Comparison of ENCODE assay signal across 9 mouse cellular contexts in genomic region chr16:4641119-4641838, GRCm38 (mm10). TPM values are rescaled to one million over a fixed set of nuclear protein-coding genes. Genes with fewer than 3 reads are reported as not detected.
DNase-seq lines count a peak whose midpoint lies in the region; ATAC-seq lines count a peak whose summit lies in the region.
"Had no signal": no experiment of that assay in that cellular context is flagged by ENCODE, and none has a peak within 500 bp of the region (broad histone marks: within the 10 kb centered on the region; RNA-seq: fewer than 3 reads in every experiment).

No protein-coding gene starts in this region.

- H3K27ac ChIP-seq in embryonic facial prominence, embryonic 12.5 days, result peak overlapping the region; percentile 93
- peak overlapping the region; percentile 82 to 91 for H3K27ac ChIP-seq in heart, embryonic 14.5 days (replicated peaks in 1 of 2; ENCODE audit: control insufficient read depth in 1 of 2, insufficient read depth in 1 of 2, low read depth in 2 of 2, low read length in 2 of 2)

- no peaks in the 10 kb centered on the region for H3K27me3 ChIP-seq in embryonic facial prominence, embryonic 12.5 days
- no peaks in the 10 kb centered on the region for H3K27me3 ChIP-seq in heart, embryonic 14.5 days (ENCODE audit: control insufficient read depth, insufficient read depth, low read length)

- ATAC-seq in embryonic facial prominence, embryonic 12.5 days (ENCODE audit: insufficient number of reproducible peaks, insufficient read depth, low FRiP score, low TSS enrichment), result no peak
- ATAC-seq in heart, embryonic 14.5 days (ENCODE audit: insufficient number of reproducible peaks, insufficient read depth, low FRiP score, low read depth), result no peak
- ATAC-seq in megakaryocyte-erythroid progenitor cell, adult 5-6 weeks (replicated peaks; ENCODE audit: low FRiP score, low TSS enrichment, poor library complexity, severe bottlenecking), result 0 out of 2 replicates have a peak, but pooled peaks have one; percentile 24
- no peak for ATAC-seq in CD4-positive, CD25-positive, alpha-beta regulatory T cell, adult 4 months

- H3K9me3 ChIP-seq in embryonic facial prominence, embryonic 12.5 days, result no peaks in the 10 kb centered on the region
- H3K9me3 ChIP-seq in heart, embryonic 14.5 days (ENCODE audit: control insufficient read depth, low read length), result no peaks in the 10 kb centered on the region

- peak overlapping the region; percentile 86 for H3K9ac ChIP-seq in embryonic facial prominence, embryonic 12.5 days
- peak overlapping the region; percentile 90 for H3K9ac ChIP-seq in heart, embryonic 14.5 days (ENCODE audit: low read length)

- H3K4me2 ChIP-seq in embryonic facial prominence, embryonic 12.5 days (replicated peaks), result peak overlapping the region; percentile 63
- peak overlapping the region; percentile 89 for H3K4me2 ChIP-seq in heart, embryonic 14.5 days (ENCODE audit: low read length)

- peaks cover 12% of the 10 kb centered on the region for H3K36me3 ChIP-seq in embryonic facial prominence, embryonic 12.5 days
- H3K36me3 ChIP-seq in heart, embryonic 14.5 days (ENCODE audit: control insufficient read depth, insufficient read depth, low read length), result peaks cover 12% of the 10 kb centered on the region

- H3K4me1 ChIP-seq in embryonic facial prominence, embryonic 12.5 days, result peaks cover 64% of the 10 kb centered on the region
- H3K4me1 ChIP-seq in heart, embryonic 14.5 days (ENCODE audit: control insufficient read depth in 2 of 2, insufficient read depth in 2 of 2, low read length in 2 of 2), result peaks cover 45 to 67% of the 10 kb centered on the region in 2 experiments

- peak overlapping the region; percentile 79 for H3K4me3 ChIP-seq in embryonic facial prominence, embryonic 12.5 days
- peak overlapping the region; percentile 82 to 85 for H3K4me3 ChIP-seq in heart, embryonic 14.5 days (ENCODE audit: control insufficient read depth in 1 of 2, insufficient read depth in 1 of 2, low read depth in 1 of 2, low read length in 2 of 2)

- peak; percentile 57 for DNase-seq in kidney, postnatal 14 days
- no peak for DNase-seq in cerebellum, postnatal 4 days (ENCODE audit: low spot score in 2 of 2)
- no peak for DNase-seq in thymus, postnatal 4 days
- no peak for DNase-seq in urinary bladder, postnatal 10 days (ENCODE audit: low spot score)

- 35% methylated on average over 3 of the region's 3 CpGs for WGBS in embryonic facial prominence, embryonic 12.5 days
- WGBS in heart, embryonic 14.5 days, result 29% methylated on average over 3 of the region's 3 CpGs

RNA-seq across cellular contexts. Expression of gene Dnaja3, which starts 1.5 kb away (rescaled TPM):
- 57.1 and 59.8 TPM in 2 replicates for polyA plus RNA-seq in embryonic facial prominence, embryonic 12.5 days (2016; fragmentation: Nextera tagmentation; extraction: Ambion mirVana)
- polyA plus RNA-seq in heart, embryonic 14.5 days (2014; fragmentation: Nextera tagmentation; extraction: Ambion mirVana), result 68.9 and 70.3 TPM in 2 replicates
- 56.5 and 81.2 TPM in 2 replicates for total RNA-seq in megakaryocyte-erythroid progenitor cell, adult 5-6 weeks (2014; fragmentation: Nextera tagmentation)
- total RNA-seq in megakaryocyte-erythroid progenitor cell, adult 5-6 weeks (2017), result 71.0 and 106 TPM in 2 replicates
- polyA plus RNA-seq in CD4-positive, CD25-positive, alpha-beta regulatory T cell, adult 4 months (2017; shearing (Covaris generic)), result 10 to 100 TPM; 24.4 to 29.0 TPM

RNA-seq across cellular contexts. Expression of gene Vasn, which starts 1.5 kb away (rescaled TPM):
- 23.4 and 24.1 TPM in 2 replicates for polyA plus RNA-seq in embryonic facial prominence, embryonic 12.5 days (2016; fragmentation: Nextera tagmentation; extraction: Ambion mirVana)
- 11.9 and 12.8 TPM in 2 replicates for polyA plus RNA-seq in heart, embryonic 14.5 days (2014; fragmentation: Nextera tagmentation; extraction: Ambion mirVana)
- not detected in 2 replicates for total RNA-seq in megakaryocyte-erythroid progenitor cell, adult 5-6 weeks (2014; fragmentation: Nextera tagmentation)
- total RNA-seq in megakaryocyte-erythroid progenitor cell, adult 5-6 weeks (2017), result 0.38 and 0.65 TPM in 2 replicates
- 1 to 10 TPM; 2.2 to 2.9 TPM for polyA plus RNA-seq in CD4-positive, CD25-positive, alpha-beta regulatory T cell, adult 4 months (2017; shearing (Covaris generic))

RNA-seq across cellular contexts. Expression of gene Pam16, which starts 16.5 kb away (rescaled TPM):
- polyA plus RNA-seq in embryonic facial prominence, embryonic 12.5 days (2016; fragmentation: Nextera tagmentation; extraction: Ambion mirVana), result 96.4 and 104 TPM in 2 replicates
- 157 and 165 TPM in 2 replicates for polyA plus RNA-seq in heart, embryonic 14.5 days (2014; fragmentation: Nextera tagmentation; extraction: Ambion mirVana)
- 76.0 and 100 TPM in 2 replicates for total RNA-seq in megakaryocyte-erythroid progenitor cell, adult 5-6 weeks (2014; fragmentation: Nextera tagmentation)
- total RNA-seq in megakaryocyte-erythroid progenitor cell, adult 5-6 weeks (2017), result 18.2 and 24.0 TPM in 2 replicates
- 10 to 100 TPM; 35.7 TPM for polyA plus RNA-seq in CD4-positive, CD25-positive, alpha-beta regulatory T cell, adult 4 months (2017; shearing (Covaris generic))

RNA-seq across cellular contexts. Expression of gene Coro7, which starts 38.3 kb away (rescaled TPM):
- 18.2 and 23.1 TPM in 2 replicates for polyA plus RNA-seq in embryonic facial prominence, embryonic 12.5 days (2016; fragmentation: Nextera tagmentation; extraction: Ambion mirVana)
- polyA plus RNA-seq in heart, embryonic 14.5 days (2014; fragmentation: Nextera tagmentation; extraction: Ambion mirVana), result 11.9 TPM in 2 replicates
- total RNA-seq in megakaryocyte-erythroid progenitor cell, adult 5-6 weeks (2014; fragmentation: Nextera tagmentation), result 48.2 and 78.5 TPM in 2 replicates
- 10.4 and 15.7 TPM in 2 replicates for total RNA-seq in megakaryocyte-erythroid progenitor cell, adult 5-6 weeks (2017)
- 100 to 1,000 TPM; 102 to 174 TPM for polyA plus RNA-seq in CD4-positive, CD25-positive, alpha-beta regulatory T cell, adult 4 months (2017; shearing (Covaris generic))

RNA-seq across cellular contexts. Expression of gene Glis2, which starts 46.8 kb away (rescaled TPM):
- polyA plus RNA-seq in embryonic facial prominence, embryonic 12.5 days (2016; fragmentation: Nextera tagmentation; extraction: Ambion mirVana), result 33.0 and 33.4 TPM in 2 replicates
- polyA plus RNA-seq in heart, embryonic 14.5 days (2014; fragmentation: Nextera tagmentation; extraction: Ambion mirVana), result 17.8 and 21.4 TPM in 2 replicates
- 2.0 TPM in 1 of 2 replicates, not detected in the other for total RNA-seq in megakaryocyte-erythroid progenitor cell, adult 5-6 weeks (2014; fragmentation: Nextera tagmentation)
- total RNA-seq in megakaryocyte-erythroid progenitor cell, adult 5-6 weeks (2017), result 0.33 TPM in 1 of 2 replicates, not detected in the other
- polyA plus RNA-seq in CD4-positive, CD25-positive, alpha-beta regulatory T cell, adult 4 months (2017; shearing (Covaris generic)), result under 1 TPM in 1 of 2 experiments, not detected in 1; 0.73 TPM
- total RNA-seq: neutrophil, adult 5-6 weeks had no signal
